Mouse (Mus musculus): Measurements from ENCODE around the gene Ddx23.

- TF ChIP-seq MYOG (IDR thresholded peaks at IDR 0.05; ENCODE audit: control insufficient read depth, extremely low read depth, insufficient read length) (no peak), CTCF (IDR thresholded peaks at IDR 0.05; ENCODE audit: control insufficient read depth, insufficient read depth, insufficient read length) (no peak), USF1 (IDR thresholded peaks at IDR 0.05; ENCODE audit: low read depth) (no peak)
Observed at GRCm38 (mm10) chr15:98681633-98682032, 18.9 kb upstream of the Ddx23 start.
